Mouse (Mus musculus): ENCODE results near the gene Hfe. TPM values are rescaled to one million over a fixed set of nuclear protein-coding genes. Genes with fewer than 3 reads are reported as not detected.
"Not testable (repeated sequence)": the region's sequence is repeated elsewhere in the genome, so short reads cannot be mapped to it uniquely, and the experiment has no call there.

The Hfe gene
- polyA plus RNA-seq, 1 experiment from 2014 or later = 5.4 TPM

DNA sequence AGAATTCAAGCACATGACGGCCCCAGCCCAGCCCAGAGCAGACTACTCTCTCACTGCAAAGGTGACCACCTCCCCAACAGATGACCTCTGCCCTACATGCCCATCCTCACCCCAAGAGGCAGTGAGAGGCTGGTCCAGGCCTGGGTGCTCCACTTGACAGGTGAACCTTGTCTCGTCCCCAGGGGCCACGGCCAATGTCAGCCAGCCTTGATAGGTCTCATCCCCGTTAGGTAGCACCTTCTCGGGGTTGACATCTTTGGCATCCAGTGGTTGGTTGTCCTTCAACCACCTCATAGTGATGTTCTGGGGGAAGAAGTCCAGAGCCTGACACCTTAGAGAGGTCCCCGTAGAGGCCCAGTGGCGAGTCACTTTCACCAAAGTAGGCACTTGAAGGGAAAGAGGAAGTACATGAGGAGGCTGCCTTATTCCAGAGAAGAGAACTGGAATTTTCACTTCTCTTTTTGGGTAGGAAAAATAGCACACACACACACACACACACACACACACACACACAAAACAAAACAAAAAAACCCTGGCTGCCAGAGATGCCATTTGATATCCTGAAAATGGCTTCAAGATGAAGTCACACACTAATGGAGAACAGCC is 4.8 kb downstream of the Hfe start:
- WGBS = 95% methylated on average over 7 of the region's 7 CpGs
- Histone ChIP-seq H3K9me3 (ENCODE audit: control insufficient read depth, low read length) (no peaks in the 10 kb centered on the region), H3K4me1 (ENCODE audit: control insufficient read depth, insufficient read depth, low read depth, low read length) (peaks cover 6% of the 10 kb centered on the region), H3K9ac (ENCODE audit: low read depth, low read length) (no peak overlapping the region), H3K27me3 (replicated peaks; ENCODE audit: control insufficient read depth, insufficient read depth, low read length) (no peaks in the 10 kb centered on the region), H3K4me2 (ENCODE audit: low read length) (no peak overlapping the region), H3K27ac (ENCODE audit: low read depth, low read length) (no peak overlapping the region), H3K36me3 (ENCODE audit: control insufficient read depth, insufficient read depth, low read length) (no peaks in the 10 kb centered on the region), H3K4me3 (ENCODE audit: low read length) (no peak overlapping the region)
- ATAC-seq = no peak

DNA sequence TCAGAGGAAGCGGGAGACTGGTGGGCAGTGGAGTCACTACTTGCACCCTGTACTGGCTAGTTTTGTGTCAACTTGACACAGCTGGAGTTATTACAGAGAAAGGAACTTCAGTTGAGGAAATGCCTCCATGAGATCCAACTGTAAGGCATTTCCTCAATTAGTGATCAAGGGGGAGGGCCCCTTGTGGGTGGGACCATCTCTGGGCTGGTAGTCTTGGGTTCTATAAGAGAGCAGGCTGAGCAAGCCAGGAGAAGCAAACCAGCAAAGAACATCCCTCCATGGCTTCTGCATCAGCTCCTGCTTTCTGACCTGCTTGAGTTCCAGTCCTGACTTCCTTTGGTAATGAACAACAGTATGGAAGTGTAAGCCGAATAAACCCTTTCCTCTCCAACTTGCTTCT is 7.9 kb downstream of the Hfe start:
- H3K36me3 ChIP-seq (ENCODE audit: control insufficient read depth, insufficient read depth, low read length); H3K4me2 ChIP-seq (ENCODE audit: low read length); H3K27ac ChIP-seq (ENCODE audit: low read depth, low read length); H3K4me1 ChIP-seq (ENCODE audit: control insufficient read depth, insufficient read depth, low read depth, low read length); H3K4me3 ChIP-seq (ENCODE audit: low read length); H3K9me3 ChIP-seq (ENCODE audit: control insufficient read depth, low read length); ATAC-seq; H3K27me3 ChIP-seq (replicated peaks; ENCODE audit: control insufficient read depth, insufficient read depth, low read length); H3K9ac ChIP-seq (ENCODE audit: low read depth, low read length): not testable (repeated sequence)
- 89% methylated on average over 2 of the region's 2 CpGs for WGBS

DNA sequence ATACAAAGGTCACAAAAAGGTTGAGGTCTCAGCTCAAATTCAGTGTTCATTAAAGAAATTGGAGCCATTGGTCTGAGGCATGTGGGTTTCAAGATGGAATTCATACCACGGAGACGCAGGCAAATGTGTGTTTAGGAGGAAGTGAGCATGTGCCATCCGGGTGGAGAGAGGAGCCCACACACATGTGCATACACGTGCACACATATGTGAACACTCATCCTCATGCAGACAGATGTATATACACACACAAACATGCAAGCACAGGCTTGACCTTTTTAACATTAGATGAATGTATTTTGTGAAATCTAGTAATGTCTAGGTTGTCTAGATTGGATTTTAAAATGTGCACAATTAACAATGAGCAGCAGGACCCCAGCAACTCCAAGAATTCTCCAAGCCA is 8.4 kb downstream of the Hfe start:
- H3K4me3 ChIP-seq (ENCODE audit: low read length) = no peak overlapping the region
- 92% methylated on average over 4 of the region's 4 CpGs for WGBS
- H3K36me3 ChIP-seq (ENCODE audit: control insufficient read depth, insufficient read depth, low read length) = no peaks in the 10 kb centered on the region
- no peaks in the 10 kb centered on the region for H3K9me3 ChIP-seq (ENCODE audit: control insufficient read depth, low read length)
- H3K4me2 ChIP-seq (ENCODE audit: low read length) = no peak overlapping the region
- no peak overlapping the region for H3K27ac ChIP-seq (ENCODE audit: low read depth, low read length)
- no peak overlapping the region for H3K9ac ChIP-seq (ENCODE audit: low read depth, low read length)
- no peak for ATAC-seq
- peaks cover 8% of the 10 kb centered on the region for H3K4me1 ChIP-seq (ENCODE audit: control insufficient read depth, insufficient read depth, low read depth, low read length)
- no peaks in the 10 kb centered on the region for H3K27me3 ChIP-seq (replicated peaks; ENCODE audit: control insufficient read depth, insufficient read depth, low read length)

DNA sequence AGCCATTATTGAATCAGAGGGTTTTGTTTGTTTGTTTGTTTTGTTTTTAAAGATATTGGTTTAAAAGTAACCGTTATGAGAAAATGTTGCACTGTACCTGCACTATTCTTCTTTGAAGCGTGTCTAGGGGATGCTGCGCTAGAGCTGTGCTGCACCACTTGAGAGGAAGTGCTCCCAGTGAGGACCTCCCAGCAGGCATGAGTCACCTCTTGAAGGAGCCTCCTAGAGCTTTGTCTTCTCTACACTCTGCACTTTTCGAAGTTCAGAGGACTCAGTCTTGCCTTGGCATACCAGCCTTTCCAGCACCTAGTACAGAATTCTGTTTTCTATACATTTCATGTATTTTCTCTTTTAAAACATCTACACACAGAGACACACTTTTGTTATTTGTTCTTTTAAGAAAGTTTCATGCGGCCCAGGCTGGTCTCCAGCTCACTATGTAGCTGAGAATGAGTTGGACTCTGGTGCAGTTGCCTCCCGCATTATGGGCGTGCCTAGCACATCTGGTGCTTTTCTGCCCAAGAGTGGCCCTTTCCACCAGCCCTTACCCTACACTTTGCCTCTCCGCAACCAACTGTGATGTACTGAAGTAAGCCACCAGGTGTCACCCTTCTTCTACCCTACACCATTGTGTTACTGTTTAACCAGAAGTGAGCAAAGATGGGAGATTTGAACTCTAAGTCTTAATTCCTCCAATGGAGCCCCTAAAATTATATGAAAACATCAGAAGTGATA is 9.7 kb downstream of the Hfe start:
- ATAC-seq = 0 out of 2 replicates have a peak, but pooled peaks have one; percentile 26
- Histone ChIP-seq H3K4me1 (ENCODE audit: control insufficient read depth, insufficient read depth, low read depth, low read length) (peaks cover 8% of the 10 kb centered on the region), H3K27me3 (replicated peaks; ENCODE audit: control insufficient read depth, insufficient read depth, low read length) (no peaks in the 10 kb centered on the region), H3K4me2 (ENCODE audit: low read length) (no peak overlapping the region), H3K4me3 (ENCODE audit: low read length) (no peak overlapping the region), H3K36me3 (ENCODE audit: control insufficient read depth, insufficient read depth, low read length) (no peaks in the 10 kb centered on the region), H3K9ac (ENCODE audit: low read depth, low read length) (no peak overlapping the region), H3K27ac (ENCODE audit: low read depth, low read length) (no peak overlapping the region), H3K9me3 (ENCODE audit: control insufficient read depth, low read length) (no peaks in the 10 kb centered on the region)
- 29% methylated on average over 8 of the region's 8 CpGs for WGBS

DNA sequence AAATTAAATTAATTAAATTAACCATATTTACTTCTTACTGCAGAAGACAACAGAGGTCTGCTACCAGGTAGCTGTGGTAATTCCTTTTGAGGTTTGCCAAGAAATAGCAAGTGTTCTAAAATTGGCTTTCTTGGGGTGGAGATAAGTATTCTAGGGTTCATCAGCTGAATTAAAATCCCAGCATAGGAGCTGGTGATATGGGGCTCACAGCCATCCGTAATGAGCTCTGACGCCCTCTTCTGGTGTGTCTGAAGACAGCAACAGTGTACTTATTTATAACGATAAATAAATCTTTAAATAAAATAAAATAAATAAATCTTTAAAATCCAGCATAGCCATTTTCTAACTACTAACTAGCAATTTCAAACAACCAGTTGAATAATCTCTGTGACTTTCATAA is 10.9 kb downstream of the Hfe start:
- H3K4me3 ChIP-seq (ENCODE audit: low read length) = no peak overlapping the region
- 73% methylated on average over 3 of the region's 3 CpGs for WGBS
- H3K9me3 ChIP-seq (ENCODE audit: control insufficient read depth, low read length) = no peaks in the 10 kb centered on the region
- ATAC-seq = no peak
- peaks cover 8% of the 10 kb centered on the region for H3K4me1 ChIP-seq (ENCODE audit: control insufficient read depth, insufficient read depth, low read depth, low read length)
- H3K36me3 ChIP-seq (ENCODE audit: control insufficient read depth, insufficient read depth, low read length) = no peaks in the 10 kb centered on the region
- H3K27me3 ChIP-seq (replicated peaks; ENCODE audit: control insufficient read depth, insufficient read depth, low read length) = no peaks in the 10 kb centered on the region
- no peak overlapping the region for H3K9ac ChIP-seq (ENCODE audit: low read depth, low read length)
- no peak overlapping the region for H3K27ac ChIP-seq (ENCODE audit: low read depth, low read length)
- no peak overlapping the region for H3K4me2 ChIP-seq (ENCODE audit: low read length)

DNA sequence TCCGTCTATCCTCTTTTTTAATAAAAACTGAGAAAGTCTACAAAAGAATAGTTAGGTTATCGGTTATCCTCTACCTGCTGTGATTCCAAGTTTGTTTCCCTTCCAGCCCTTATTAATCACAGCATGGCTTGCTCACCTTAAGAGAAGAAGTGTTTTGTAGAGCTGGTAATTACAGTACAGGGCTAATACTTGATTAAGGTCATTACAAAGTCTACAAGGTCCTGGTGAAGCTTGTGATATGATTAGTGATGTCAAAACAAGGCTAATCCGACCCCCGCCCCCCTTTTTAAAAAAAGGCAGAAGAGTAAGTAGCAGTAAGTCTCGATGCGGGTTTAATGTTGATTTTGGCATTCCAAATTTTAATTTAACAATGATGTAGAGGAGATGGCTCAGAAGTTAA is 11.7 kb downstream of the Hfe start:
- ATAC-seq = no peak
- Histone ChIP-seq H3K36me3 (ENCODE audit: control insufficient read depth, insufficient read depth, low read length) (no peaks in the 10 kb centered on the region), H3K4me1 (ENCODE audit: control insufficient read depth, insufficient read depth, low read depth, low read length) (peaks cover 8% of the 10 kb centered on the region), H3K9ac (ENCODE audit: low read depth, low read length) (no peak overlapping the region), H3K4me2 (ENCODE audit: low read length) (peak overlapping the region; percentile 81), H3K27me3 (replicated peaks; ENCODE audit: control insufficient read depth, insufficient read depth, low read length) (no peaks in the 10 kb centered on the region), H3K27ac (ENCODE audit: low read depth, low read length) (0 out of 2 replicates have a peak overlapping the region, but pooled peaks have one; percentile 13), H3K4me3 (ENCODE audit: low read length) (no peak overlapping the region), H3K9me3 (ENCODE audit: control insufficient read depth, low read length) (no peaks in the 10 kb centered on the region)
- 72% methylated on average over 6 of the region's 6 CpGs for WGBS

DNA sequence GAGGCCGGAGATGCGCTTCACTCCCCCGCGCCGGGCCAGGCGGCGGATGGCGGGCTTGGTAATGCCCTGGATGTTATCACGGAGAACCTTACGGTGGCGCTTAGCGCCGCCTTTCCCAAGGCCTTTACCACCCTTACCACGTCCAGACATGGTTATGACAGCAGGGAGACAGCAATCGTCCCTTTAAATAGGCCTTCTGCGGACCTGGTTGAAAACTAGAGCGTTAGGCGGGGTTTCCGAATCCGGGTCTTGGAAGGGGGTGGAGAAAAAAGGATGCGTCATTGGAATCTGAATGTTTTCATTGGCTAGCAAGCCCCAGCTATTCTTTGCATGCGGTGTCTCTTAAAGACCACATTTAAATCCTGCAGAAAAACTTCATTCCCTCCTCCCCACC is 12.4 kb downstream of the Hfe start, which contains the start of gene Hist1h4c:
Gene Hist1h4c (minus strand): TSS at position 155 of the 394 bp plus-strand sequence.
- Histone ChIP-seq H3K27ac (ENCODE audit: low read depth, low read length) (peak within 1 kb of the TSS; percentile 82), H3K4me2 (ENCODE audit: low read length) (peak within 1 kb of the TSS; percentile 81), H3K27me3 (replicated peaks; ENCODE audit: control insufficient read depth, insufficient read depth, low read length) (no peaks in the 10 kb centered on the region), H3K4me1 (ENCODE audit: control insufficient read depth, insufficient read depth, low read depth, low read length) (peaks cover 8% of the 10 kb centered on the region), H3K9me3 (ENCODE audit: control insufficient read depth, low read length) (no peaks in the 10 kb centered on the region), H3K4me3 (ENCODE audit: low read length) (peak within 1 kb of the TSS; percentile 49), H3K9ac (ENCODE audit: low read depth, low read length) (peak within 1 kb of the TSS; percentile 64), H3K36me3 (ENCODE audit: control insufficient read depth, insufficient read depth, low read length) (no peaks in the 10 kb centered on the region)
- ATAC-seq = peak; percentile 98
- WGBS = under 1% methylated on average over 17 of the region's 22 CpGs

DNA sequence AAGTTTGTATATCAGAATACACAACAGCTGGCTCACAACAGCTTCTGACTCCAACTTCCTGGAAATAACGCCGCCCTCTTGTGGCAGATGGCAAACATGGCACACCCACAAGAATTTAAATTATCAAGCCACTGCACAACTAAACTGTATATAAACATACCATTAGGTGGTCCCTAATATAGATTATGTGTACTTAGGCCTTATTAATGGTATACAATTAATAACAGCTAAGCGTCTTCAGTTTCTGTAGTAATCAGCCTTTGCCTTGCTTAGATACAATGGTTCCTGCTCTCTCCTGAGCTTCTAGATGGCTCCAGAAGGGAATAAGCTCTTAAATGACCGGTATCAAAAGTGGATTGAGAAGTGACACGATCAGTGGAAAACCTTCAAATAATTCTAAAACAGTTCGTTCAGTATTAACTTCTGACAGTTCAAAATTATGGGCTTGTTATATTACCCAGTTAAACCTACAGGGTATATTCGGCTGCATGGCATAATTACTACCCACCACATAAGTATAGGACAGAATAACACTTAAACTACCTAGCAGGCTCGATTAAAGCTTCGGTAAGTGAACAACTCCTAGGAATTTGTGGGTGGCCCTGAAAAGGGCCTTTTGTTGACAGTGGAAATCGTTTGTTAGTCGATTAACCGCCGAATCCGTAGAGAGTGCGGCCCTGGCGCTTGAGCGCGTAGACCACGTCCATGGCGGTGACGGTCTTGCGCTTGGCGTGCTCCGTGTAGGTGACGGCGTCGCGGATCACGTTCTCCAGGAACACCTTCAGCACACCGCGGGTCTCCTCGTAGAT is 13.0 kb downstream of the Hfe start:
- peak overlapping the region; percentile 49 for H3K4me3 ChIP-seq (ENCODE audit: low read length)
- H3K27ac ChIP-seq (ENCODE audit: low read depth, low read length) = peak overlapping the region; percentile 82
- peaks cover 8% of the 10 kb centered on the region for H3K4me1 ChIP-seq (ENCODE audit: control insufficient read depth, insufficient read depth, low read depth, low read length)
- H3K4me2 ChIP-seq (ENCODE audit: low read length) = peak overlapping the region; percentile 81
- peak; percentile 85; the same call in 1 of the 2 replicates for ATAC-seq
- H3K9ac ChIP-seq (ENCODE audit: low read depth, low read length) = peak overlapping the region; percentile 64
- no peaks in the 10 kb centered on the region for H3K36me3 ChIP-seq (ENCODE audit: control insufficient read depth, insufficient read depth, low read length)
- under 1% methylated on average over 21 of the region's 32 CpGs for WGBS
- no peaks in the 10 kb centered on the region for H3K27me3 ChIP-seq (replicated peaks; ENCODE audit: control insufficient read depth, insufficient read depth, low read length)
- no peaks in the 10 kb centered on the region for H3K9me3 ChIP-seq (ENCODE audit: control insufficient read depth, low read length)

DNA sequence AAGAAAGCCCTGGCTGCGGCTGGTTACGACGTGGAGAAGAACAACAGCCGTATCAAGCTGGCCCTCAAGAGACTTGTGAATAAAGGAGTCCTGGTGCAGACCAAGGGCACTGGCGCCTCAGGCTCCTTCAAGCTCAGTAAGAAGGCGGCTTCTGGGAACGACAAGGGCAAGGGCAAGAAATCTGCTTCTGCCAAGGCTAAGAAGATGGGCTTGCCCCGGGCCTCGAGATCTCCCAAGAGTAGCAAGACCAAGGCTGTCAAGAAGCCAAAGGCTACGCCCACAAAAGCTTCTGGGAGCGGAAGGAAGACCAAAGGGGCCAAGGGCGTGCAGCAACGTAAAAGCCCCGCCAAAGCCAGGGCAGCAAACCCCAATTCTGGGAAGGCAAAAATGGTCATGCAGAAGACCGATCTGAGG is 14.6 kb downstream of the Hfe start:
- 61% methylated on average over 15 of the region's 15 CpGs for WGBS
- no peak for ATAC-seq

More for the DNA sequence above, 14.6 kb downstream of the Hfe start:
- H3K27me3 ChIP-seq (replicated peaks; ENCODE audit: control insufficient read depth, insufficient read depth, low read length) = no peaks in the 10 kb centered on the region
- H3K27ac ChIP-seq (ENCODE audit: low read depth, low read length) = no peak overlapping the region
- H3K4me1 ChIP-seq (ENCODE audit: control insufficient read depth, insufficient read depth, low read depth, low read length) = peaks cover 8% of the 10 kb centered on the region
- H3K9me3 ChIP-seq (ENCODE audit: control insufficient read depth, low read length) = no peaks in the 10 kb centered on the region
- H3K36me3 ChIP-seq (ENCODE audit: control insufficient read depth, insufficient read depth, low read length) = no peaks in the 10 kb centered on the region
- no peak overlapping the region for H3K4me3 ChIP-seq (ENCODE audit: low read length)
- H3K4me2 ChIP-seq (ENCODE audit: low read length) = no peak overlapping the region
- H3K9ac ChIP-seq (ENCODE audit: low read depth, low read length) = no peak overlapping the region

Measured in hindbrain, embryonic 16.5 days (tissue).